Mouse (Mus musculus) ES-E14 (cell line): ENCODE measurements at regions not wholly inside any gene's neighbourhood (a gene's known extent, or its start where the extent isn't known, plus 50 kb on each side); places are given as distances from the start of the nearest gene placed in this dataset.

Source experiments
- HCFC1 ChIP-seq: IDR thresholded peaks from 2 replicates; pipeline ENCODE4 v1.6.1; 2012; ENCODE audit warnings: low read length, inconsistent platforms, borderline replicate concordance; ENCODE audit not compliant: insufficient read depth
- ZC3H11A ChIP-seq: IDR thresholded peaks from 2 replicates; pipeline ENCODE4 v1.6.1; 2012; ENCODE audit warnings: low read depth, mild to moderate bottlenecking, inconsistent platforms, low read length, borderline replicate concordance

DNA sequence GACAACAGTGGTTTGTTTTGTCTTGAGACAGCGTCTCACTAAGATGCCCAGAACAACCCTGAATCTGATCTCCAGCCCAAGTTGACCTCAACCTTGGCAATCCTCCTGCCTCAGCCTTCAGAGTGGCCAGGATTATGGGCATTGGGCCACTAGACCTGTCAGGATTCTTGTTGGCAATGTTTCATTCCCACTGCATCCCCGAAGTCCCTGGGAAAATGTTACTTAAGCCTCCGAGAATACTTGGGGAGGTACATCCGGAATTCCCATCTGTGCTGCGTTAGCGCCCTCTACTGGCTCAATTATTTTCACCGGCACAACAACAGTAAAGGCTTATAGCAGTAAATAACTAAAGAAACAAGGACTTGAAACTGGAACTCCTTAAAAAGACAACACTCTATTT lies 78.9 kb upstream of the Tmem260 start:
- TF ChIP-seq ZC3H11A (peak; percentile 88; the same call in 1 of the 2 replicates), HCFC1 (no peak)
